Mouse (Mus musculus) urinary bladder, postnatal 10 days (tissue): Measurements from ENCODE around the gene Glt8d1.
A peak's percentile ranks its signal among the peaks of the same experiment; 100 is the strongest.

Experiments used
- DNase-seq: peaks from one replicate; pipeline ENCODE4 v3.0.0; 2022; ENCODE audit warnings: low spot score

The Glt8d1 gene

GRCm38 (mm10) chr14:31001307-31002205 lies at the start of gene Glt8d1, which contains the start of gene Spcs1:
Gene Glt8d1, plus strand, starts transcription at chr14:31001400.
Gene Spcs1, minus strand, starts transcription at chr14:31001672.
- DNase-seq: peak; percentile 47

- DNase-seq: no peak
Observed at GRCm38 (mm10) chr14:30958517-30958916, 42.7 kb upstream of the Glt8d1 start.

DNA sequence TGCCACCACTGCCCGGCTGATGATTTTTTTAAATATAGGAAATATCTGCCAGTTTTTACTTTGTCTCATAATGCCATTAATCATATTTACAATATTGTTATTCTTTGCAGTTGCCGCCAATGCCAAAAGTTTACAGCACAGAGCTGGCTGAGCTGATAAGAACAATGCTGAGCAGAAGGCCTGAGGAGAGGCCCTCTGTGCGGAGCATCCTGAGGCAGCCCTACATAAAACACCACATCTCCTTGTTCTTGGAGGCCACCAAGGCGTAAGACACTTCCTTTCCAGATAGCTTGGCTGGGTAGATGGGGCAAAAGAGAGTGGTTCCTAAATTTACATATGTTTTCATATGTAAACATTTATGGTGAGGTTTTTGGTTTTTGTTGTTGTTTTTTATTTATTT lies 42.2 kb upstream of the Glt8d1 start:
- no peak for DNase-seq

GRCm38 (mm10) chr14:30960366-30960765 lies 40.8 kb upstream of the Glt8d1 start:
- DNase-seq: no peak

DNA sequence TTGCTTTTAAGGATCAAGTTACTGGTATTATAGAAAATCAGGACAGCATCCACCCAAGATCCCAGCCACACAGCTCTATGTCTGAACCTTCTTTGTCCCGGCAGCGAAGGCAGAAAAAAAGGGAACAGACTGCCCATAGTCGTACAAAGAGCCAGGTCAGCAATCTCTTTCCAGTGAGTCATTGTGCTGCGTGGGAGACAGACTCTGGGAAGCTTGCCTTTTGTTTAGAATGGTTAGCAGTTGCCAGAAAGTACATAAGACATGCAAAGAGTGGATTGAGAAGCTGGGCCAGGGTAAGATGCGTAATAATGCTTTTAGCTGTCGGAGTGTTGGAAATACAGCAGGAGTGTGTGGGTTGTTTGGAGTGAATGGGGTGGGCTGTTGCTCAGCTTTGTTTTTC lies 27.0 kb upstream of the Glt8d1 start:
- no peak for DNase-seq

DNA sequence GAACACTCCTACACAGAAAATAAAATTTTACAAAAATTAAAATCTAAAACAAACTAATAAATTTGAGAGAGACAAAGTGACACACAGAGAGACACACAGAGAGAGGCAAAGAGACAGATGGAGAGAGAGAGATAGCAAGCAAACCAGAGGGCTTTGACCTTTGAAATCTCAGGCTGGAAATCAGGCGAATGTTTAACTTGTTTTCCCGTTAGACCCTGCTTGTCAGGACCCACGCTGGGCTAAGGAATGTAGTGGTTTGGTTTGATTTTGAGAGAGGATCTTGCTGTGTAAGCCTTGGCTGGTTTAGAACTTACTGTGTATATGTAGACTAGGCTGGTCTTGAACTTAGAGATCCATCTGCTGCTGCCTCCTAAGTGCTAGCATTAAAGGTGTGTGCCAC lies 25.0 kb upstream of the Glt8d1 start:
- no peak for DNase-seq

DNA sequence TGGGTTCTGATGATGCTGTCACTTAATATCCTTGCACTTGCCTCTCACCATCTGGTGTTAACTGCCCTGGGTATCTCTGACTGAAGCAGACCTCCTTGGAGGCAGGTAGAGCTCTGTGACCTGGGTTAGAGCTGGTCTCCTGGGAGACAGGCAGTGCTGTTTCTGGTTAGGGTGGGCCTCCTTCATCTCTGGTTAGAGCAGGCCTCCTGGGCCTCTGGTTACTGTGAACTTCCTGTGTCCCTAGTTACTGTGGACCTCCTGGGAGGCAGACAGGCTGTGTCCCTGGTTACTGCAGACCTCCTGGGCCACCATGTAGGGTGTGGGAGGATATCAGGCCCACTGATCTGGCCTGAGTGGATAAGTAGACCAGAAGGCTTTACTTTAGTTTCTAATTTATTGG lies 4.8 kb upstream of the Glt8d1 start:
- DNase-seq: no peak

GRCm38 (mm10) chr14:31000356-31000755 lies 844 bp upstream of the Glt8d1 start:
- no peak for DNase-seq

DNA sequence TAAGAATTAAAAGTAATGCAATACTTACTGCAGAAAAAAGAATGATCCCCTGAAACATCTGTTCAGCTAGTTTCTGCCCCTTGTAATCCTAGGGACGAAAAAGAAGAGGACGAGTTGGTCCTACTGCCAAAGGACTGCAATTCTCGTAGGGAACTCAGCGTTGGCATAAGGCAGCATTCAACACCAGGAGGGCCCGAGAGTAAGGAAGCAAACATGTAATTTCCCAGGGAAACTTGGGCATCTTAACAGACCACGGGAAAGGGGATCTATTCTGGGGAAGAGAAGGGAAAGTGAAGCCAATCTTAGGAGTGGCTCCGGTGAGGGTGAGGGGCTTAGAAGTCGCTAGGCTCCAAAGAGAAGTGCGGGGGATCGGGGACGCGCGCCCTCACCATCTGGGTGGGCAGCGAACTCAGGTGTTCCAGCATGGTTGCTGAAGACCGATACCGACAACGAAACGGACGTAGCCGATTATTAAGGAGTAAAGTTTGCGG lies 339 bp upstream of the Glt8d1 start:
- DNase-seq: no peak

DNA sequence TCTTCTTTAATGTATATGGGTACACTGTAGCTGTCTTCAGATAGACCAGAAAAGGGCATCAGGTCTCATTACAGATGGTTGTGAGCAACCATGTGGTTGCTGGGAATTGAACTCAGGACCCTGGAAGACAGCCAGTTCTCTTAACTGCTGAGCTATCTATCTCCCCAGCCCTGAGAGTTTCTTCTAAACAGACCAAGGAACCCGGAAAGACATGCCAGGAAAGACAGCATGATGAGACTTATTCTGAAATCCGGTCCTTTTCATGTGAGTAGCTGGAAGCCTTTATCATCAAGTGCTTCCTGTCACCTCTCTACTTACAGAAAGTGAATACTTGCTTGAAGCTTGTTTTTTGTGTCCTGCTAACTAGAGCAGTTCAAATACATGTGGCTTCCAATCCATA lies 3.3 kb downstream of the Glt8d1 start:
- no peak for DNase-seq

GRCm38 (mm10) chr14:31006779-31007178 lies 5.6 kb downstream of the Glt8d1 start:
- no peak for DNase-seq

DNA sequence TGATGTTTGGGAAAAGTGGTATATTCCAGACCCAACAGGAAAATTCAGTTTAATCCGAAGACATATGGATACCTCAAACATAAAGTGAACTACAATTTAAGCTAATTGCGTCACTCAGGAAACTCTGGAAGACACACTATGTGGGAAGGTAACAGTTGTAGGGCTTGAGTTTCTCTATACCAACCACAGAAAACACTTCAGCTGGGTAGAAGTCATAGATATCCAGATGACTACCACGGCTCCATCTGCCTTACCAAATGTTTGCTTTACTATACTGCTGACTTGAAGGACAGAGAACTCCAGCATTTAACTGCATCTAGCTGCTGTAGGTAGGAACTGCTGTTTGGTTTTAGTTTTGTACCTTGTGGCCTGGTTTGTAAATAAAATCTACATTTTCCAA lies 10.4 kb downstream of the Glt8d1 start:
- no peak for DNase-seq

- no peak for DNase-seq
Observed at GRCm38 (mm10) chr14:31013928-31014327, 12.7 kb downstream of the Glt8d1 start.

- DNase-seq: no peak
Observed at GRCm38 (mm10) chr14:31016063-31016462, 14.9 kb downstream of the Glt8d1 start.

DNA sequence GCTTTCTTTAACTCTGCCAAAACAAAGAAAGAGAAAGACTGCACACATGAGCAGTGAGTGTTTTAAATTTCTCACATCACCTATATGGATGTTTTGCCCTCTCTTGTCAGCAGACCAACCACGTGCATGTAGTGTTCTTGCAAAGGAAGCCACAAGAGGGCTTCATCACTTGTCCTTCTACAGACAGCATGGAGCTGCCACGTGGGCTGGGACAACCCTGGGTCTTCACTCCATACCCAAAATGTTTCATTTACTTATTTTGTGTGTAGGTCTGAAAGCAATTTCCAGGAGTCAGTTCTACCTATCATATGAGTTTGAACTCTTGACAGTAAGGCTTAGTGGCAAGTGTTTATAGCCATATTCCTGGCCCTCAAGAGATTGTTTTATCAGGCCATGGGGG lies 16.7 kb downstream of the Glt8d1 start:
- no peak for DNase-seq

DNA sequence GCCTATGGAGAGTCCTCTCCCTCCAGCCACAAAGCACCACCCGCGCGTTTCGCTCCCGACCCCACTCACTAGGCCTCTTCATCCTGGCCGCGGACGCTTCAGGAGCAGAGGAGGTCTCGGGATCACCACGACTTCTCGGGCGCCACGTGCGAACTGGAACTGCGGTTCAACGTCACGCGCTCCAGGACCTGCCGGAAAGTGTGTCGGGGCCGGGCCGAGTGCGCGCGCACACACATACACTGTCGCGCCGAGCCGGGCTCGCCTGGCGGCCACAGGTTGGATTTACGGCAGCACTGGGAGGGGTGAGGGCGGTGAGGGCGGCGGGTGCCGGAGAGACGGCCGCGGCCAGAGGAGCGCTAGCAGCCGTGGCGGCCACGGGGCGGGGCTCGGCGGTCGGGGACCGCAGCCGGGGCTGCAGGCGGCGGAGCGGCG lies 17.7 kb downstream of the Glt8d1 start, which contains the start of the genes Pbrm1 and Gnl3:
Pbrm1 (plus strand) TSS at position 279 of the 432 bp plus-strand sequence.
Gnl3 (minus strand) TSS at position 293 of the 432 bp plus-strand sequence.
- peak; percentile 93 for DNase-seq

DNA sequence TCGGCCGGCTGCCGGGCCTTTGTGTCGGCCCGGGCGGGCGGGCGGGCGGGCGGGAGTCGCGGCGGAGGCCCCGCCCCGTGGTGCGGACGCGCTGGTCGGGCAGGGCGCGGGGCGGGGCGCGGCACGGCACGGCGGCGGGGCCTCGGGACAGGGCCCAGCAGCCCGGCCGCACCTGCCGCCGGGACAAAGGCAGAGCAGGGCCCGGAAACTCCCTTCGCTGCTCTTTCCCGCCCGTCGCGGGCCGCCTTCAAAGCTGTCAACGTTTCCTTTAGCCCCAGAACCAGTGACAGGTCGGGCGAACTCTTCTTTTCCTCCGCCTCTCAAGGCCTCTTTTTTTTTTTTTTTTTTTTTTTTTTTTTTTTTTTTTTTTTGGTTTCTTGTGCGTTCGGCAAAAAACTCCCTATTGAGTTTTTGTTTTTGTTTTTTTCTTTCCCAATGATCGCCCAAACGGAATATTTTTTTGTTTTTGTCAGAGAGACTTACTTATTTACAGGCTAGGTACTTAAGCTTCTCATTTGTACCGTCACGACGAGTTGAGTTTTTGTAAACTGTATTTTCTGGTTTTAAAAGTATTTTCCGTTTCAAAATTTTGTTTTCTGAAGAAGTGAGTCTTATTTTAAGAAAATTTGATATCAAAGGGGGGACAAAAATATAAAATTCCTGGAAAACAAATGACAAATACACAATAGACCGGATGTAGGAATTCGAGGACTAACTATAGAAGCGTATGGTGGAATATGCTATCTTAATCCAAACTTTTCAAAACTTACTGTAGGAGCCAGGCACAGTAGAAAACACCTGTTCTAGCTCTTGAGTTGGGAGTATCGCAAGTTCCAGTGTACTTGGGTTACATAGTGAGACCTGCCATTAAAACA lies 18.4 kb downstream of the Glt8d1 start:
- no peak for DNase-seq

DNA sequence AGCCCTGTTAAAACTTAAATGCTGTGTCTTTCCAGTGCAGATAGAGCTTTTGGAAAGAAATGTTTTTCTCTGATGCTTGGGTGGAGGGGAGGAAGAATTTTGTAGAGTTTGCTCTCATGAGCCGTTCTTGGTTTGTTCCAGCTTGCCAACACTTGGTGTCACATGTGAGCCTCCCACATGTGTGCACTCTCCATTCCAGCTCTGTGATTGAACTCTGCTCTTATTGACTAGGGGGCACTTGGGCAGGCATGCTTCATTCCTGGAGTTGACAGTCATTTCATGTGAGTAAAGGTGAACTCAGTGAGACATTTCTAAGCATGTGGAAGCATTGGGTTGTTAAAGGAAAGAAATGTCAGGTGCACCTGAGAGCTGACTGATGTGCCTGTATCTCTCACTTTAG lies 21.4 kb downstream of the Glt8d1 start:
- no peak for DNase-seq

- no peak for DNase-seq
Observed at GRCm38 (mm10) chr14:31025785-31026184, 24.6 kb downstream of the Glt8d1 start.

DNA sequence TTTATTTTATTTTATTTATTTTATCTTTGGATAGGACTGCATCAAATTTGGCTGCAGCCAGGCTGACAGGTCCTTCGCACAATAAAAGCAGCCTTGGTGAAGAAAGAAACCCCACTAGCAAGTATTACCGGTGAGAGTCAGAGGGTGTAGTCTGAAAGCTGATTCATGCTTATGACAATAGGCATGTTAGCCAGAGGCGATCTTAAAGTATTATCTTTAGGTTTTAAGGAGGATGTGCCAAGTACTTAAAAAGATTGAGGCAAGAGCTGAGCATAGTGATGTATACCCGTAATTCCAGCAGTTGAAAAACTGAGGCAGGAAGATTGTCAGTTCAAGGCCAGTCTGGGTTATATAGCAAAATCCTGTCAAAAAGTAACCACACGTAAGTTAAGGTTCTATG lies 44.1 kb downstream of the Glt8d1 start:
- DNase-seq: no peak

GRCm38 (mm10) chr14:31045817-31046216 lies 44.6 kb downstream of the Glt8d1 start:
- no peak for DNase-seq
